ENCODE assay signal across 12 mouse cellular contexts in genomic region chr12:111587252-111587651, GRCm38 (mm10).
"Had no signal": no experiment of that assay in that cellular context is flagged by ENCODE, and none has a peak within 500 bp of the region (broad histone marks: within the 10 kb centered on the region; RNA-seq: fewer than 3 reads in every experiment).

No protein-coding gene starts in this region.

- H3K27me3 ChIP-seq: kidney, embryonic 15.5 days; limb, embryonic 15.5 days; midbrain, embryonic 15.5 days; neural tube, embryonic 12.5 days had no signal

- DNase-seq: lung, adult 18-20 months; lung, postnatal 36 days; thymus, postnatal 36 days had no signal

- H3K4me3 ChIP-seq: kidney, embryonic 15.5 days; left cerebral cortex, adult 2 months; limb, embryonic 15.5 days; midbrain, embryonic 15.5 days; neural tube, embryonic 12.5 days had no signal

- H3K4me2 ChIP-seq: kidney, embryonic 15.5 days; limb, embryonic 15.5 days; midbrain, embryonic 11.5 days; midbrain, embryonic 15.5 days; neural tube, embryonic 12.5 days had no signal

- H3K27ac ChIP-seq: kidney, embryonic 15.5 days; left cerebral cortex, adult 2 months; limb, embryonic 15.5 days; liver, embryonic 14.5 days; midbrain, embryonic 15.5 days; neural tube, embryonic 12.5 days had no signal

- H3K4me1 ChIP-seq: kidney, embryonic 15.5 days; limb, embryonic 15.5 days; neural tube, embryonic 12.5 days had no signal

- H3K9me3 ChIP-seq: kidney, embryonic 15.5 days; limb, embryonic 15.5 days; midbrain, embryonic 15.5 days; neural tube, embryonic 12.5 days had no signal

- H3K9ac ChIP-seq: kidney, embryonic 15.5 days; limb, embryonic 15.5 days; liver, embryonic 14.5 days; midbrain, embryonic 15.5 days; neural tube, embryonic 12.5 days had no signal

- H3K36me3 ChIP-seq: limb, embryonic 15.5 days; midbrain, embryonic 15.5 days; neural tube, embryonic 12.5 days had no signal

- ATAC-seq: inflammation-experienced regulatory T-cells, adult 6 months; lung, postnatal 0 days; midbrain, embryonic 15.5 days had no signal
